Mouse (Mus musculus): ENCODE results near the gene Ptgfrn. TPM values are rescaled to one million over a fixed set of nuclear protein-coding genes. Genes with fewer than 3 reads are reported as not detected.

The Ptgfrn gene
- polyA plus RNA-seq, 1 experiment, result 1.0 TPM

GRCm38 (mm10) chr3:101130526-101130925 lies 20.4 kb upstream of the Ptgfrn start:
- Histone ChIP-seq H3K36me3 (ENCODE audit: control insufficient read depth, insufficient read depth, low read length) (no peaks in the 10 kb centered on the region), H3K27ac (ENCODE audit: control insufficient read depth, insufficient read depth, low read depth, low read length) (no peak overlapping the region), H3K4me3 (ENCODE audit: control insufficient read depth, low read depth, low read length) (no peak overlapping the region; the same call in 1 of the 2 replicates), H3K4me1 (ENCODE audit: control insufficient read depth, insufficient read depth, low read length) (peaks cover 4% of the 10 kb centered on the region), H3K27me3 (ENCODE audit: control insufficient read depth, insufficient read depth, low read length) (no peaks in the 10 kb centered on the region)
- TF ChIP-seq POLR2A (IDR thresholded peaks at IDR 0.05; ENCODE audit: control insufficient read depth, low read depth, low read length) (no peak), CTCF (IDR thresholded peaks at IDR 0.05; ENCODE audit: control insufficient read depth, insufficient read depth, insufficient replicate concordance, low read depth, low read length) (no peak)

- no peak overlapping the region for H3K27ac ChIP-seq (ENCODE audit: control insufficient read depth, insufficient read depth, low read depth, low read length)
- H3K36me3 ChIP-seq (ENCODE audit: control insufficient read depth, insufficient read depth, low read length), result no peaks in the 10 kb centered on the region
- H3K27me3 ChIP-seq (ENCODE audit: control insufficient read depth, insufficient read depth, low read length), result no peaks in the 10 kb centered on the region
- H3K4me1 ChIP-seq (ENCODE audit: control insufficient read depth, insufficient read depth, low read length), result peaks cover 4% of the 10 kb centered on the region
- no peak overlapping the region for H3K4me3 ChIP-seq (ENCODE audit: control insufficient read depth, low read depth, low read length)
- no peak for TF ChIP-seq POLR2A (IDR thresholded peaks at IDR 0.05; ENCODE audit: control insufficient read depth, low read depth, low read length)
- no peak for TF ChIP-seq CTCF (IDR thresholded peaks at IDR 0.05; ENCODE audit: control insufficient read depth, insufficient read depth, insufficient replicate concordance, low read depth, low read length)
These were observed 19.5 kb upstream of the Ptgfrn start for GRCm38 (mm10) chr3:101129620-101130019.

GRCm38 (mm10) chr3:101129090-101129489 lies 19.0 kb upstream of the Ptgfrn start:
- no peak overlapping the region for H3K27ac ChIP-seq (ENCODE audit: control insufficient read depth, insufficient read depth, low read depth, low read length)
- no peak for TF ChIP-seq CTCF (IDR thresholded peaks at IDR 0.05; ENCODE audit: control insufficient read depth, insufficient read depth, insufficient replicate concordance, low read depth, low read length)
- no peak for TF ChIP-seq POLR2A (IDR thresholded peaks at IDR 0.05; ENCODE audit: control insufficient read depth, low read depth, low read length)
- H3K36me3 ChIP-seq (ENCODE audit: control insufficient read depth, insufficient read depth, low read length), result no peaks in the 10 kb centered on the region
- H3K4me3 ChIP-seq (ENCODE audit: control insufficient read depth, low read depth, low read length), result no peak overlapping the region
- no peaks in the 10 kb centered on the region for H3K27me3 ChIP-seq (ENCODE audit: control insufficient read depth, insufficient read depth, low read length)
- peaks cover 4% of the 10 kb centered on the region for H3K4me1 ChIP-seq (ENCODE audit: control insufficient read depth, insufficient read depth, low read length)

- H3K36me3 ChIP-seq (ENCODE audit: control insufficient read depth, insufficient read depth, low read length), result no peaks in the 10 kb centered on the region
- H3K4me3 ChIP-seq (ENCODE audit: control insufficient read depth, low read depth, low read length), result no peak overlapping the region
- H3K27ac ChIP-seq (ENCODE audit: control insufficient read depth, insufficient read depth, low read depth, low read length), result no peak overlapping the region
- H3K27me3 ChIP-seq (ENCODE audit: control insufficient read depth, insufficient read depth, low read length), result no peaks in the 10 kb centered on the region
- peaks cover 4% of the 10 kb centered on the region for H3K4me1 ChIP-seq (ENCODE audit: control insufficient read depth, insufficient read depth, low read length)
- TF ChIP-seq POLR2A (IDR thresholded peaks at IDR 0.05; ENCODE audit: control insufficient read depth, low read depth, low read length) (no peak), CTCF (IDR thresholded peaks at IDR 0.05; ENCODE audit: control insufficient read depth, insufficient read depth, insufficient replicate concordance, low read depth, low read length) (no peak)
These were observed 17.7 kb upstream of the Ptgfrn start for GRCm38 (mm10) chr3:101127766-101128165.

GRCm38 (mm10) chr3:101124716-101125115 lies 14.6 kb upstream of the Ptgfrn start:
- Histone ChIP-seq H3K36me3 (ENCODE audit: control insufficient read depth, insufficient read depth, low read length) (no peaks in the 10 kb centered on the region), H3K4me1 (ENCODE audit: control insufficient read depth, insufficient read depth, low read length) (no peaks in the 10 kb centered on the region), H3K4me3 (ENCODE audit: control insufficient read depth, low read depth, low read length) (no peak overlapping the region), H3K27ac (ENCODE audit: control insufficient read depth, insufficient read depth, low read depth, low read length) (no peak overlapping the region), H3K27me3 (ENCODE audit: control insufficient read depth, insufficient read depth, low read length) (no peaks in the 10 kb centered on the region)
- TF ChIP-seq POLR2A (IDR thresholded peaks at IDR 0.05; ENCODE audit: control insufficient read depth, low read depth, low read length) (no peak), CTCF (IDR thresholded peaks at IDR 0.05; ENCODE audit: control insufficient read depth, insufficient read depth, insufficient replicate concordance, low read depth, low read length) (no peak)

- Histone ChIP-seq H3K27ac (ENCODE audit: control insufficient read depth, insufficient read depth, low read depth, low read length) (no peak overlapping the region), H3K4me3 (ENCODE audit: control insufficient read depth, low read depth, low read length) (no peak overlapping the region), H3K36me3 (ENCODE audit: control insufficient read depth, insufficient read depth, low read length) (no peaks in the 10 kb centered on the region), H3K4me1 (ENCODE audit: control insufficient read depth, insufficient read depth, low read length) (no peaks in the 10 kb centered on the region), H3K27me3 (ENCODE audit: control insufficient read depth, insufficient read depth, low read length) (no peaks in the 10 kb centered on the region)
- no peak for TF ChIP-seq CTCF (IDR thresholded peaks at IDR 0.05; ENCODE audit: control insufficient read depth, insufficient read depth, insufficient replicate concordance, low read depth, low read length)
- no peak for TF ChIP-seq POLR2A (IDR thresholded peaks at IDR 0.05; ENCODE audit: control insufficient read depth, low read depth, low read length)
These were observed 12.4 kb upstream of the Ptgfrn start for GRCm38 (mm10) chr3:101122479-101122878.

GRCm38 (mm10) chr3:101117774-101118173 lies 7.7 kb upstream of the Ptgfrn start:
- Histone ChIP-seq H3K27me3 (ENCODE audit: control insufficient read depth, insufficient read depth, low read length) (no peaks in the 10 kb centered on the region), H3K27ac (ENCODE audit: control insufficient read depth, insufficient read depth, low read depth, low read length) (no peak overlapping the region), H3K36me3 (ENCODE audit: control insufficient read depth, insufficient read depth, low read length) (no peaks in the 10 kb centered on the region), H3K4me1 (ENCODE audit: control insufficient read depth, insufficient read depth, low read length) (peaks cover 2% of the 10 kb centered on the region), H3K4me3 (ENCODE audit: control insufficient read depth, low read depth, low read length) (no peak overlapping the region)
- TF ChIP-seq CTCF (IDR thresholded peaks at IDR 0.05; ENCODE audit: control insufficient read depth, insufficient read depth, insufficient replicate concordance, low read depth, low read length) (no peak), POLR2A (IDR thresholded peaks at IDR 0.05; ENCODE audit: control insufficient read depth, low read depth, low read length) (no peak)

- Histone ChIP-seq H3K4me1 (ENCODE audit: control insufficient read depth, insufficient read depth, low read length) (peaks cover 2% of the 10 kb centered on the region), H3K27me3 (ENCODE audit: control insufficient read depth, insufficient read depth, low read length) (no peaks in the 10 kb centered on the region), H3K4me3 (ENCODE audit: control insufficient read depth, low read depth, low read length) (no peak overlapping the region), H3K36me3 (ENCODE audit: control insufficient read depth, insufficient read depth, low read length) (no peaks in the 10 kb centered on the region), H3K27ac (ENCODE audit: control insufficient read depth, insufficient read depth, low read depth, low read length) (no peak overlapping the region)
- TF ChIP-seq CTCF (IDR thresholded peaks at IDR 0.05; ENCODE audit: control insufficient read depth, insufficient read depth, insufficient replicate concordance, low read depth, low read length), result no peak
- no peak for TF ChIP-seq POLR2A (IDR thresholded peaks at IDR 0.05; ENCODE audit: control insufficient read depth, low read depth, low read length)
These were observed 7.3 kb upstream of the Ptgfrn start for GRCm38 (mm10) chr3:101117386-101117749.

Measured in testis, adult 2 months (tissue).